Mouse (Mus musculus) G1E-ER4 (cell line): Measurements from ENCODE around the gene Mup9. TPM values are rescaled to one million over a fixed set of nuclear protein-coding genes. Genes with fewer than 3 reads are reported as not detected.
"Not testable (repeated sequence)": the region's sequence is repeated elsewhere in the genome, so short reads cannot be mapped to it uniquely, and the experiment has no call there.

Experiments
- GATA1 ChIP-seq: IDR thresholded peaks from one replicate; pipeline ENCODE4 v1.8.0; 2012; ENCODE audit warnings: low read length, inconsistent platforms
- polyA plus RNA-seq: library from polyadenylated mRNA; stranded (reverse); fragments of >175 nt; gene quantifications from 2 replicates; pipeline ENCODE4 v1.2.3, GENCODE M21; 2012

The Mup9 gene
- polyA plus RNA-seq: not detected in 2 replicates

DNA sequence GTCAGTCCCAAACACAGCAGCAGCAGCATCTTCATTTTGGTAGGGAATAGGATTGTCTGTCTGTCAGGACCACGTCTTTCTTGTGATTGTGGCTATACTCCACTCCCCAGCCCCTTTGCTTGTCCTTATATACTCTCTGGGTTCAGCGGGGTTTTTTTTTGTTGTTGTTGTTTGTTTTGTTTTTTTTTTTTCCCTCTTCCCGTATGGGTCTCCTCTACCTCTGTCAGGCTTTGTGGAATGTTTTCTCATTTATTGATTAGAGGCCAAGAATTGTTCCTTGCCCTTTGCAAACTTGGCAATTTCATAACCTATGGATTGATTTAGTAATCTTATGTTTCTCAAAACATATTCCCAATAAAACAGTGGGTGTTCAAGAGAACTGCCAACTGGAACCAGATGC lies at the start of gene Mup9:
TSS of gene Mup9 (minus strand) at position 101 of the 400 bp plus-strand sequence.
- not testable (repeated sequence) for TF ChIP-seq GATA1

Other genes with a start within 250 kb of the Mup9 start
- gene Mup8, start 199.4 kb downstream of the Mup9 start, polyA plus RNA-seq: not detected in 2 replicates
- not detected in 2 replicates for gene Mup1, start 80.0 kb upstream of the Mup9 start, polyA plus RNA-seq
- not detected in 2 replicates for gene Mup10, start 160.2 kb upstream of the Mup9 start, polyA plus RNA-seq
- gene Mup11, start 240.5 kb upstream of the Mup9 start, polyA plus RNA-seq: not detected in 2 replicates